29 mouse cellular contexts compared by ENCODE assay signal in the genomic region with DNA sequence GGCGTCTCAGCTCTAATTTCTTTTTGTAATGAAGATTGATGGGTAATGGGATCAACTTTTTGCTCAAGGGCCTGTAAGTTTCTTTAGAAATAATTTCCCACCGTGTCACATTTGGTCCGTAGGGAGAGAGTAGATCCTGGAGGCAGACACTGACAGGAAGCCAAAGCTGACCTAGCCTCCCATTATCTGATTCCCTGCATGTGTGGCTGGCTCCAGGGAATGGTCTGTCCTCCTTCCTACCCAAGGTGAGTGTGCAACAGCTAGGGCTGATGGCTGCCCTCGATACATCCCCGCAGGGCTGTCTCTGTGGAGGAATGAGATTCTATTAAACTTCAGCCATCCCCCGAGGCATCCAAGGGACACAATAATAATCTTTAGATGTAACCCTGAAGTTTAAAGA. TPM values are rescaled to one million over a fixed set of nuclear protein-coding genes. Genes with fewer than 3 reads are reported as not detected.
"Had no signal": no experiment of that assay in that cellular context is flagged by ENCODE, and none has a peak within 500 bp of the region (broad histone marks: within the 10 kb centered on the region; RNA-seq: fewer than 3 reads in every experiment).

No protein-coding gene starts in this region.

- H3K4me3 ChIP-seq: kidney, embryonic 15.5 days; limb, embryonic 10.5 days; limb, embryonic 13.5 days; liver, embryonic 12.5 days; liver, embryonic 15.5 days; lung, embryonic 15.5 days; megakaryocyte, embryonic 14.5 days; neural tube, embryonic 12.5 days; neural tube, embryonic 15.5 days had no signal

- H3K9me3 ChIP-seq: kidney, embryonic 15.5 days; limb, embryonic 10.5 days; limb, embryonic 13.5 days; liver, embryonic 12.5 days; liver, embryonic 15.5 days; lung, embryonic 15.5 days; megakaryocyte, embryonic 14.5 days; neural tube, embryonic 12.5 days; neural tube, embryonic 15.5 days had no signal

- H3K27ac ChIP-seq: kidney, embryonic 15.5 days; limb, embryonic 10.5 days; limb, embryonic 13.5 days; liver, embryonic 12.5 days; liver, embryonic 15.5 days; lung, embryonic 15.5 days; neural tube, embryonic 12.5 days; neural tube, embryonic 15.5 days had no signal

- H3K36me3 ChIP-seq: kidney, embryonic 15.5 days; limb, embryonic 10.5 days; limb, embryonic 13.5 days; liver, embryonic 12.5 days; liver, embryonic 15.5 days; lung, embryonic 15.5 days; neural tube, embryonic 12.5 days; neural tube, embryonic 15.5 days had no signal

- H3K4me2 ChIP-seq: kidney, embryonic 15.5 days; limb, embryonic 13.5 days; liver, embryonic 12.5 days; liver, embryonic 15.5 days; lung, embryonic 15.5 days; midbrain, embryonic 11.5 days; neural tube, embryonic 12.5 days; neural tube, embryonic 15.5 days had no signal

- H3K4me1 ChIP-seq: kidney, embryonic 15.5 days; limb, embryonic 10.5 days; limb, embryonic 13.5 days; liver, embryonic 12.5 days; liver, embryonic 15.5 days; lung, embryonic 15.5 days; megakaryocyte, embryonic 14.5 days; neural tube, embryonic 12.5 days; neural tube, embryonic 15.5 days had no signal

- DNase-seq: kidney, postnatal 10 days; kidney, postnatal 36 days; liver; lung, adult 18-20 months; lung, postnatal 10 days; lung, postnatal 36 days; midbrain, embryonic 14.5 days; retina, postnatal 1 day; thymus, adult 18-20 months; thymus, postnatal 36 days had no signal

- ATAC-seq: liver, embryonic 12.5 days had no signal

- H3K9ac ChIP-seq: kidney, embryonic 15.5 days; limb, embryonic 13.5 days; liver, embryonic 12.5 days; liver, embryonic 15.5 days; lung, embryonic 15.5 days; neural tube, embryonic 12.5 days; neural tube, embryonic 15.5 days had no signal

- H3K27me3 ChIP-seq: kidney, embryonic 15.5 days; limb, embryonic 13.5 days; liver, embryonic 12.5 days; liver, embryonic 15.5 days; lung, embryonic 15.5 days; megakaryocyte, embryonic 14.5 days; neural tube, embryonic 12.5 days; neural tube, embryonic 15.5 days had no signal

RNA-seq across cellular contexts. Expression of gene 4930596D02Rik, which starts 33.5 kb away (rescaled TPM):
- total RNA-seq: layer of hippocampus, adult 8-10 months; layer of hippocampus, postnatal 10 days; left cerebral cortex, adult 8-10 months; left cerebral cortex, postnatal 25 days; midbrain, postnatal 0 days had no signal
- polyA plus RNA-seq: kidney, embryonic 15.5 days; limb, embryonic 10.5 days; limb, embryonic 13.5 days; liver, embryonic 12.5 days; liver, embryonic 15.5 days; lung, embryonic 15.5 days; midbrain, embryonic 11.5 days; midbrain, embryonic 14.5 days; midbrain, postnatal 0 days; neural tube, embryonic 12.5 days; neural tube, embryonic 15.5 days; small intestine, adult 2 months; spleen, adult 2 months; stomach, embryonic 16.5 days; urinary bladder, adult 2 months had no signal
